Mouse (Mus musculus) gastrocnemius, postnatal 10 days (tissue): Measurements from ENCODE around the gene Hibadh. TPM values are rescaled to one million over a fixed set of nuclear protein-coding genes. Genes with fewer than 3 reads are reported as not detected.

ENCODE experiments used
- DNase-seq: peaks from one replicate; pipeline ENCODE4 v3.0.0; 2021; ENCODE audit warnings: mixed read lengths
- total RNA-seq, 2 experiments: library from RNA; stranded (reverse); gene quantifications; 2 replicates each; pipeline ENCODE4 v1.2.3; 2021

Gene Hibadh
- total RNA-seq, 2 experiments from 2014 or later = 81.3 to 91.6 TPM

GRCm38 (mm10) chr6:52502986-52503385 lies 137.2 kb downstream of the Hibadh start:
- DNase-seq = no peak

- DNase-seq = no peak
Measured at GRCm38 (mm10) chr6:52501479-52501878, 138.7 kb downstream of the Hibadh start.

Other genes starting within 250 kb of the Hibadh start
- 10 to 100 TPM; 63.9 to 66.6 TPM for gene Tax1bp1, start 73.3 kb upstream of the Hibadh start, total RNA-seq